Mouse (Mus musculus): ENCODE measurements at regions not wholly inside any gene's neighbourhood (a gene's known extent, or its start where the extent isn't known, plus 50 kb on each side); places are given as distances from the start of the nearest gene placed in this dataset.
A peak's percentile ranks its signal among the peaks of the same experiment; 100 is the strongest.
"Not testable (repeated sequence)": the region's sequence is repeated elsewhere in the genome, so short reads cannot be mapped to it uniquely, and the experiment has no call there.

DNA sequence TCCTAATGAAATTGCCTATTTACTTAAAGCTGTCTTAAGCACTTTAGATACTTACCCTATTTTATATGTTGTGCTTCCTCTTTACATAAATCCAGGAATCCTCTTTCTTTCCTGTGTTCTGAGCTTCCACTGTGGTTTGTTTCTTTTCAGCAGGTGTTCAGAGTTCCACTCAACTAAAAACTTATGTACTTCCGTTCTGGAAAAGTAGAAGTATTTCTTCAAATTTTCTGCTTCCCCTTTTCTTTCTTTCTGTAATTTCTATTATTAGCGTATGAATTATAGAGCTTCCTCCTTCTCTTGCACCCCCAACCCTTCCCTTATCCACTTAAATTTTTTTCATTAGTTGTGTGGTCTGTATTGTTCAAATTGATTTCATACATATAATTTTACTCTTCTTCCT lies 165.8 kb upstream of the Nudt12 start:
- H3K4me2 ChIP-seq (replicated peaks; ENCODE audit: low read depth, low read length) = no peak overlapping the region
- no peak overlapping the region for H3K27ac ChIP-seq (ENCODE audit: low read length)
- no peak overlapping the region for H3K9ac ChIP-seq (replicated peaks; ENCODE audit: low read length)
- H3K27me3 ChIP-seq (ENCODE audit: insufficient read depth, low read length) = no peaks in the 10 kb centered on the region
- H3K4me3 ChIP-seq (ENCODE audit: low read length) = no peak overlapping the region
- no peaks in the 10 kb centered on the region for H3K36me3 ChIP-seq (ENCODE audit: insufficient read depth, low read length)
- no peak for ATAC-seq (ENCODE audit: low FRiP score, low TSS enrichment)
- WGBS = 85% methylated on average over 2 of the region's 2 CpGs
- H3K9me3 ChIP-seq (ENCODE audit: low read length) = no peaks in the 10 kb centered on the region
- no peaks in the 10 kb centered on the region for H3K4me1 ChIP-seq (ENCODE audit: insufficient read depth, low read length)

GRCm38 (mm10) chr17:59156345-59156744 lies 143.2 kb upstream of the Nudt12 start:
- Histone ChIP-seq H3K9ac (replicated peaks; ENCODE audit: low read length) (no peak overlapping the region), H3K4me1 (ENCODE audit: insufficient read depth, low read length) (no peaks in the 10 kb centered on the region), H3K4me3 (ENCODE audit: low read length) (no peak overlapping the region), H3K36me3 (ENCODE audit: insufficient read depth, low read length) (no peaks in the 10 kb centered on the region), H3K27me3 (ENCODE audit: insufficient read depth, low read length) (no peaks in the 10 kb centered on the region), H3K27ac (ENCODE audit: low read length) (no peak overlapping the region), H3K4me2 (replicated peaks; ENCODE audit: low read depth, low read length) (no peak overlapping the region), H3K9me3 (ENCODE audit: low read length) (no peaks in the 10 kb centered on the region)
- WGBS = 85% methylated on average over 2 of the region's 2 CpGs
- ATAC-seq (ENCODE audit: low FRiP score, low TSS enrichment) = no peak

- Histone ChIP-seq H3K36me3 (ENCODE audit: insufficient read depth, low read length) (no peaks in the 10 kb centered on the region), H3K27ac (ENCODE audit: low read length) (no peak overlapping the region), H3K4me2 (replicated peaks; ENCODE audit: low read depth, low read length) (no peak overlapping the region), H3K4me1 (ENCODE audit: insufficient read depth, low read length) (no peaks in the 10 kb centered on the region), H3K27me3 (ENCODE audit: insufficient read depth, low read length) (no peaks in the 10 kb centered on the region), H3K9me3 (ENCODE audit: low read length) (no peaks in the 10 kb centered on the region), H3K4me3 (ENCODE audit: low read length) (no peak overlapping the region), H3K9ac (replicated peaks; ENCODE audit: low read length) (no peak overlapping the region)
- ATAC-seq (ENCODE audit: low FRiP score, low TSS enrichment) = no peak
- 50% methylated on average over 1 of the region's 1 CpGs for WGBS
These were observed 130.6 kb upstream of the Nudt12 start for GRCm38 (mm10) chr17:59143760-59144157.

GRCm38 (mm10) chr17:59142995-59143759 lies 130.0 kb upstream of the Nudt12 start:
- Histone ChIP-seq H3K4me1 (ENCODE audit: insufficient read depth, low read length) (no peaks in the 10 kb centered on the region), H3K9me3 (ENCODE audit: low read length) (no peaks in the 10 kb centered on the region), H3K4me3 (ENCODE audit: low read length) (no peak overlapping the region), H3K9ac (replicated peaks; ENCODE audit: low read length) (no peak overlapping the region), H3K27me3 (ENCODE audit: insufficient read depth, low read length) (no peaks in the 10 kb centered on the region), H3K4me2 (replicated peaks; ENCODE audit: low read depth, low read length) (no peak overlapping the region), H3K36me3 (ENCODE audit: insufficient read depth, low read length) (no peaks in the 10 kb centered on the region), H3K27ac (ENCODE audit: low read length) (no peak overlapping the region)
- 70% methylated on average over 10 of the region's 10 CpGs for WGBS
- no peak for ATAC-seq (ENCODE audit: low FRiP score, low TSS enrichment)

DNA sequence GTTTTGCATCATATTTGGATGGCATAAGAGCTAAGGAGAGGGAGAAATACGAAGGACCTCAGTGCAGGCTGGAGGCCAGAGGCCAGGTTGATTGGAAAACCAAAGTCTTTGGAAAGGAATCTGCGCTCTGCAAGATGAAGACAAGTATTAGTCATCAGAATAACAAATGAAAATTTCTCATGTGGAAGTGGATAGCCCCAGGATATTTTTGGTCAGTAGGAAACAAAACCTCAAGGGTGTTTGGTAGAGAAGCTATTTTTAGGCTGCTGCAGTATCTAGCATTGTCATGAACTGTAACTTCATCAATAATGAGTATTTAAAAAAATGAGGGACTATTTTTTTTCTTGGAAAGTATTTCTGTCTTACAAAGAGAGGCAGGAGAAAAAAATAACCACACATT lies 125.6 kb upstream of the Nudt12 start:
- H3K36me3 ChIP-seq (ENCODE audit: insufficient read depth, low read length) = no peaks in the 10 kb centered on the region
- H3K4me3 ChIP-seq (ENCODE audit: low read length) = no peak overlapping the region
- ATAC-seq (ENCODE audit: low FRiP score, low TSS enrichment) = no peak
- H3K9ac ChIP-seq (replicated peaks; ENCODE audit: low read length) = no peak overlapping the region
- 88% methylated on average over 2 of the region's 2 CpGs for WGBS
- H3K27ac ChIP-seq (ENCODE audit: low read length) = no peak overlapping the region
- no peak overlapping the region for H3K4me2 ChIP-seq (replicated peaks; ENCODE audit: low read depth, low read length)
- H3K9me3 ChIP-seq (ENCODE audit: low read length) = no peaks in the 10 kb centered on the region
- no peaks in the 10 kb centered on the region for H3K4me1 ChIP-seq (ENCODE audit: insufficient read depth, low read length)
- H3K27me3 ChIP-seq (ENCODE audit: insufficient read depth, low read length) = no peaks in the 10 kb centered on the region

DNA sequence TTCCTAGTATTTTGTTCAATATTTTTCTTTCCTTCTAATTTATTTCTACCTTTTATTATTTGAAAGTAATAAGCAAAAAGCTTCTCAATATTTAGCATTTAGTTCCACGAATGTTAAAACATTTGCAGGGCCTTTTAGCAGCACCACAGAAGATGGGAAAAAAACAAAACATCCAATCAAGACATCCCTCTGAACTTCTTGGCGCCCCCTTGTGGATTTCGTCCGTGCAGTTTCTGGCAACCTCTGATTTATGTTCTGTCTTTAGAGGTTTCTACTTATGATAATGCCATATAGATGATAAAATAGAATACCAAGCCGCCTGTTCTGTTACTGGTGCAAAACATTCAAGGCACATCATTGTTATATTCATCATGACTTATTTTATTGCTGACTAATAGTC lies 86.2 kb upstream of the Nudt12 start:
- no peak overlapping the region for H3K9ac ChIP-seq (replicated peaks; ENCODE audit: low read length)
- no peak for ATAC-seq (ENCODE audit: low FRiP score, low TSS enrichment)
- no peaks in the 10 kb centered on the region for H3K36me3 ChIP-seq (ENCODE audit: insufficient read depth, low read length)
- 17% methylated on average over 5 of the region's 5 CpGs for WGBS
- no peak overlapping the region for H3K27ac ChIP-seq (ENCODE audit: low read length)
- no peaks in the 10 kb centered on the region for H3K27me3 ChIP-seq (ENCODE audit: insufficient read depth, low read length)
- no peaks in the 10 kb centered on the region for H3K4me1 ChIP-seq (ENCODE audit: insufficient read depth, low read length)
- no peak overlapping the region for H3K4me2 ChIP-seq (replicated peaks; ENCODE audit: low read depth, low read length)
- no peak overlapping the region for H3K4me3 ChIP-seq (ENCODE audit: low read length)
- H3K9me3 ChIP-seq (ENCODE audit: low read length) = no peaks in the 10 kb centered on the region

DNA sequence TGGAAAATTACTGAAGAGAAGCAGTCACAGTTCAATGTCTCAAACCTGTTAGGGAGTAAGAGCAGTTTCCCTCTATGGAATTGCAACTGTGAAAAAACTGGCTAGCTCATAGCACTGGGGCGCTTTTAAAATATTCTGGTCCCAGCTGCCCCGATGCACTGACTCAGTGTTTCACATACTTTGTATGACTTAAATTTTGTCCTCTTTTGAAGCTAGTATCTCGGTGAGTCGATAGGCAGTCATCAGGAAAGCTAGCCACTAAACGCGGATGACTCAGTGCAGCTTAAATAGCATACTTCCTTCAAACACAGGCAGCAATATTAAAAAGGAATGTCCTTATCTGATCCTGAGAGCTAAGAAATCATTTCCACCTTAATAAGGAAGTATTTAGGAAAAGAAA lies 63.7 kb upstream of the Nudt12 start:
- not testable (repeated sequence) for H3K27me3 ChIP-seq (ENCODE audit: insufficient read depth, low read length); H3K36me3 ChIP-seq (ENCODE audit: insufficient read depth, low read length); H3K27ac ChIP-seq (ENCODE audit: low read length); ATAC-seq (ENCODE audit: low FRiP score, low TSS enrichment); H3K4me2 ChIP-seq (replicated peaks; ENCODE audit: low read depth, low read length); H3K4me1 ChIP-seq (ENCODE audit: insufficient read depth, low read length); H3K9ac ChIP-seq (replicated peaks; ENCODE audit: low read length); H3K9me3 ChIP-seq (ENCODE audit: low read length); H3K4me3 ChIP-seq (ENCODE audit: low read length)
- 74% methylated on average over 2 of the region's 6 CpGs for WGBS

- 0 out of 2 replicates have a peak overlapping the region, but pooled peaks have one; percentile 23 for H3K4me2 ChIP-seq (replicated peaks; ENCODE audit: low read depth, low read length)
- H3K9me3 ChIP-seq (ENCODE audit: low read length); H3K4me3 ChIP-seq (ENCODE audit: low read length); H3K27ac ChIP-seq (ENCODE audit: low read length); ATAC-seq (ENCODE audit: low FRiP score, low TSS enrichment); H3K4me1 ChIP-seq (ENCODE audit: insufficient read depth, low read length); H3K27me3 ChIP-seq (ENCODE audit: insufficient read depth, low read length); H3K9ac ChIP-seq (replicated peaks; ENCODE audit: low read length); H3K36me3 ChIP-seq (ENCODE audit: insufficient read depth, low read length): not testable (repeated sequence)
- 83% methylated on average over 2 of the region's 6 CpGs for WGBS
These were observed 63.2 kb upstream of the Nudt12 start for GRCm38 (mm10) chr17:59076361-59076760.
